Comparison of ENCODE assay signal across 20 mouse cellular contexts in genomic region chr10:94543956-94544355, GRCm38 (mm10).
A peak's percentile ranks its signal among the peaks of the same experiment; 100 is the strongest.
DNase-seq lines count a peak whose midpoint lies in the region; ATAC-seq and TF ChIP-seq lines count a peak whose summit lies in the region.
"Had no signal": no experiment of that assay in that cellular context is flagged by ENCODE, and none has a peak within 500 bp of the region (broad histone marks: within the 10 kb centered on the region; RNA-seq: fewer than 3 reads in every experiment).

No protein-coding gene starts in this region.

- intact Hi-C loops in heart, adult 2 months (cut with DNase I) = loop anchor here (2.0 kb wide), 1 partner anchor 23 kb away; no protein-coding TSS in a partner anchor

- no peak overlapping the region for H3K4me3 ChIP-seq in heart, adult 2 months
- no peak overlapping the region for H3K4me3 ChIP-seq in heart, embryonic 11.5 days (ENCODE audit: low read depth, low read length)
- H3K4me3 ChIP-seq in layer of hippocampus, adult 2 months = peak overlapping the region; percentile 23; the same call in 1 of the 2 replicates
- no peak overlapping the region for H3K4me3 ChIP-seq in stomach, postnatal 0 days (ENCODE audit: low read depth, low read length)
- H3K4me3 ChIP-seq in midbrain, embryonic 10.5 days = no peak overlapping the region
- H3K4me3 ChIP-seq: left cerebral cortex, adult 2 months; limb, embryonic 10.5 days; liver, embryonic 12.5 days; stomach, embryonic 15.5 days had no signal

- H3K9me3 ChIP-seq in heart, embryonic 11.5 days (replicated peaks; ENCODE audit: control insufficient read depth, low read length) = peaks cover 4% of the 10 kb centered on the region; the same call in 1 of the 2 replicates
- no peaks in the 10 kb centered on the region for H3K9me3 ChIP-seq in stomach, postnatal 0 days (ENCODE audit: control insufficient read depth, low read length)
- peaks cover 9% of the 10 kb centered on the region for H3K9me3 ChIP-seq in midbrain, embryonic 10.5 days (replicated peaks)
- H3K9me3 ChIP-seq: limb, embryonic 10.5 days; stomach, embryonic 15.5 days had no signal

- no peak overlapping the region; the same call in 1 of the 2 replicates for H3K4me2 ChIP-seq in heart, embryonic 11.5 days
- no peak overlapping the region for H3K4me2 ChIP-seq in stomach, postnatal 0 days (replicated peaks; ENCODE audit: low read depth)
- H3K4me2 ChIP-seq: liver, embryonic 12.5 days; lung, embryonic 14.5 days; stomach, embryonic 15.5 days had no signal

- H3K27ac ChIP-seq in heart, adult 2 months = peak overlapping the region; percentile 86; the same call in 1 of the 2 replicates
- no peak overlapping the region for H3K27ac ChIP-seq in heart, embryonic 11.5 days (ENCODE audit: low read depth, low read length)
- peak overlapping the region; percentile 87 for H3K27ac ChIP-seq in layer of hippocampus, adult 2 months
- H3K27ac ChIP-seq in stomach, postnatal 0 days (replicated peaks) = no peak overlapping the region
- no peak overlapping the region for H3K27ac ChIP-seq in midbrain, embryonic 10.5 days (replicated peaks)
- H3K27ac ChIP-seq: left cerebral cortex, adult 2 months; limb, embryonic 10.5 days; liver, embryonic 12.5 days; macrophage had no signal

- no peak overlapping the region for H3K9ac ChIP-seq in heart, adult 2 months (ENCODE audit: low read depth, low read length)
- H3K9ac ChIP-seq in heart, embryonic 11.5 days (ENCODE audit: low read depth, low read length) = no peak overlapping the region
- H3K9ac ChIP-seq in stomach, postnatal 0 days (ENCODE audit: low read length) = no peak overlapping the region
- H3K9ac ChIP-seq: liver, embryonic 12.5 days; lung, embryonic 14.5 days; stomach, embryonic 15.5 days had no signal

- no peak for TF ChIP-seq EP300 in heart, adult 2 months (IDR thresholded peaks at IDR 0.05; ENCODE audit: insufficient read depth, low read depth, low read length)
- TF ChIP-seq EP300 in stomach, postnatal 0 days (optimal IDR thresholded peaks at IDR 0.05) = no peak

- TF ChIP-seq CTCF in heart, adult 2 months (IDR thresholded peaks at IDR 0.05) = no peak
- no peak for TF ChIP-seq CTCF in layer of hippocampus, adult 2 months (conservative IDR thresholded peaks at IDR 0.05)
- no peak for TF ChIP-seq CTCF in stomach, postnatal 0 days (IDR thresholded peaks at IDR 0.05; ENCODE audit: low read depth)

- peaks cover 13% of the 10 kb centered on the region for H3K4me1 ChIP-seq in heart, adult 2 months (ENCODE audit: control insufficient read depth, insufficient read depth, low read length)
- H3K4me1 ChIP-seq in heart, embryonic 11.5 days (ENCODE audit: control insufficient read depth, insufficient read depth, low read length) = peaks cover 28% of the 10 kb centered on the region
- no peaks in the 10 kb centered on the region for H3K4me1 ChIP-seq in stomach, postnatal 0 days (replicated peaks; ENCODE audit: control insufficient read depth, insufficient read depth)
- H3K4me1 ChIP-seq in midbrain, embryonic 10.5 days = peaks cover 32% of the 10 kb centered on the region

- no peak for ATAC-seq in heart, embryonic 11.5 days (replicated peaks; ENCODE audit: insufficient number of reproducible peaks, low FRiP score, low TSS enrichment)
- ATAC-seq in stomach, postnatal 0 days (ENCODE audit: low FRiP score, low TSS enrichment) = no peak
- ATAC-seq: liver, embryonic 12.5 days had no signal

- no peak for DNase-seq in heart, adult 2 months
- DNase-seq in layer of hippocampus, adult 18-20 months (ENCODE audit: low spot score in 2 of 2) = peak; percentile 43 to 72
- no peak for DNase-seq in layer of hippocampus, adult 9-10 months (ENCODE audit: low spot score)
- peak in 1 of 2 experiments; percentile 44 for DNase-seq in layer of hippocampus, adult 2 months (ENCODE audit: low spot score in 2 of 2)
- no peak for DNase-seq in stomach, postnatal 0 days (ENCODE audit: low spot score)
- DNase-seq in midbrain, embryonic 10.5 days (ENCODE audit: low spot score) = no peak
- DNase-seq: cerebellum, postnatal 10 days; gastrocnemius, postnatal 14 days; heart, postnatal 36 days; kidney, adult 18-20 months; kidney, postnatal 14 days; lung, embryonic 14.5 days; midbrain, embryonic 14.5 days; spleen, adult 18-20 months had no signal

- no peak for TF ChIP-seq POLR2A in heart, adult 2 months (IDR thresholded peaks at IDR 0.05; ENCODE audit: insufficient read depth, low read depth, low read length)

- H3K79me2 ChIP-seq in heart, adult 2 months (replicated peaks; ENCODE audit: control insufficient read depth, insufficient read depth, low read length) = no peaks in the 10 kb centered on the region; the same call in 1 of the 2 replicates

- WGBS in heart, adult 2 months = 43% methylated on average over 8 of the region's 8 CpGs
- 37% methylated on average over 8 of the region's 8 CpGs for WGBS in heart, embryonic 11.5 days (ENCODE audit: insufficient replicate concordance)
- 76% methylated on average over 8 of the region's 8 CpGs for WGBS in stomach, postnatal 0 days
- WGBS in midbrain, embryonic 10.5 days = 76% methylated on average over 8 of the region's 8 CpGs

- no peaks in the 10 kb centered on the region for H3K27me3 ChIP-seq in heart, adult 2 months (ENCODE audit: control insufficient read depth, insufficient read depth, low read length)
- no peaks in the 10 kb centered on the region for H3K27me3 ChIP-seq in heart, embryonic 11.5 days (ENCODE audit: control insufficient read depth, insufficient read depth, low read length)
- no peaks in the 10 kb centered on the region for H3K27me3 ChIP-seq in stomach, postnatal 0 days (ENCODE audit: control insufficient read depth, insufficient read depth, low read length)
- H3K27me3 ChIP-seq in midbrain, embryonic 10.5 days (ENCODE audit: low read depth, poor library complexity, severe bottlenecking) = no peaks in the 10 kb centered on the region
- H3K27me3 ChIP-seq: liver, embryonic 12.5 days; stomach, embryonic 15.5 days had no signal

- H3K36me3 ChIP-seq in heart, adult 2 months (ENCODE audit: control insufficient read depth, insufficient read depth, low read length) = peaks cover 2% of the 10 kb centered on the region
- H3K36me3 ChIP-seq in heart, embryonic 11.5 days (ENCODE audit: control insufficient read depth, insufficient read depth, low read length) = no peaks in the 10 kb centered on the region
- no peaks in the 10 kb centered on the region for H3K36me3 ChIP-seq in stomach, postnatal 0 days (ENCODE audit: control insufficient read depth, insufficient read depth, low read length)
- no peaks in the 10 kb centered on the region for H3K36me3 ChIP-seq in midbrain, embryonic 10.5 days
- H3K36me3 ChIP-seq: limb, embryonic 10.5 days; liver, embryonic 12.5 days; stomach, embryonic 15.5 days had no signal

Comparison
In these comparisons a context has a peak if more than half of its experiments do, and no peak if none do; other contexts are left out.
1. DNase-seq: peak in layer of hippocampus, adult 18-20 months (2 of 2); none in heart, adult 2 months (0 of 2), layer of hippocampus, adult 9-10 months (single experiment), stomach, postnatal 0 days (single experiment) and midbrain, embryonic 10.5 days (single experiment).
2. H3K27ac ChIP-seq: peak in heart, adult 2 months (single experiment) and layer of hippocampus, adult 2 months (single experiment); none in heart, embryonic 11.5 days (single experiment), stomach, postnatal 0 days (single experiment) and midbrain, embryonic 10.5 days (single experiment).